7 mouse cellular contexts compared by ENCODE assay signal in the genomic region with DNA sequence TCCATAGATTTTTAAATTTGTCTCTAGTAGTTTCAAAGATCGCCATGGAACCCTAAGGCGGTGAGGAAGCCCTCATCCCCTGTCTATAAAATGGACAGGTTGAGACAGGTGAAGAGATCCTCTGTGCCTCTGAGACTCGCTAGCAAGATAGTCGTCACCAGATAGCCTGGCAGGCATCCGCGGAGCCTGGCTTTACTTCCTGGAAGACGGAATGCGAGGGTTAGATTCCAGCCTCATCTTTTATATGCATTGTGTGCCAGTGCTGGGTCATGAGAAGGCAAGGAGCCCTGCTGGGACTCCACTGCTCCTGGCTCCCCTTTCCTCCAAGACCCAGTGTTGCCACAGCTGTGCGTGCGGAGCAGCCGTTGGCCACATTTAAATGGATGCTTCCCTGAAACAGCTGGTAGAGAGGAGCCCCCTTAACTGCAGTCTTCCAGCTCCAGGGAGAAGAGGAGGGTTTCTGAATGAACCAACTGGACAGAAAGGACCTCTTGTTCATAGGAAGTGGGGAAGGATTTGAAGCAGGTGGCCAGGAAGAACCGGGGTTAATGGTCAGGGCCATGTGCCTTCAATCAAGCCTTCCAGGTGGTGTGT. TPM values are rescaled to one million over a fixed set of nuclear protein-coding genes. Genes with fewer than 3 reads are reported as not detected.
DNase-seq lines count a peak whose midpoint lies in the region; ATAC-seq and TF ChIP-seq lines count a peak whose summit lies in the region.

No protein-coding gene starts in this region.

- no peak for TF ChIP-seq EP300 in ES-Bruce4 (IDR thresholded peaks at IDR 0.05; ENCODE audit: insufficient read depth, low read depth, low read length)

- H3K9ac ChIP-seq in heart, embryonic 11.5 days (ENCODE audit: low read depth, low read length) = no peak overlapping the region
- H3K9ac ChIP-seq in ES-Bruce4 (ENCODE audit: low read depth, poor library complexity, severe bottlenecking) = peak overlapping the region; percentile 9; the same call in 1 of the 2 replicates
- 0 out of 2 replicates have a peak overlapping the region, but pooled peaks have one; percentile 18 for H3K9ac ChIP-seq in limb, embryonic 12.5 days (replicated peaks)

- H3K4me2 ChIP-seq in heart, embryonic 11.5 days = no peak overlapping the region
- H3K4me2 ChIP-seq in limb, embryonic 12.5 days = no peak overlapping the region; the same call in 1 of the 2 replicates

- intact Hi-C loops in heart, postnatal 14 days (cut with DNase I) = no loop called here

- 0 out of 2 replicates have a peak overlapping the region, but pooled peaks have one; percentile 11 for H3K27ac ChIP-seq in heart, embryonic 11.5 days (ENCODE audit: low read depth, low read length)
- H3K27ac ChIP-seq in ES-Bruce4 (ENCODE audit: insufficient read depth, low read length) = no peak overlapping the region
- peak overlapping the region; percentile 73 for H3K27ac ChIP-seq in limb, embryonic 12.5 days

- peaks cover 9% of the 10 kb centered on the region; the same call in 1 of the 2 replicates for H3K4me1 ChIP-seq in heart, embryonic 11.5 days (ENCODE audit: control insufficient read depth, insufficient read depth, low read length)
- H3K4me1 ChIP-seq in E14TG2a.4 (replicated peaks; ENCODE audit: low read depth, low read length) (peaks cover 35% of the 10 kb centered on the region), ES-Bruce4 (ENCODE audit: control insufficient read depth, insufficient read depth, low read length) (peaks cover 3% of the 10 kb centered on the region)
- peaks cover 40% of the 10 kb centered on the region for H3K4me1 ChIP-seq in limb, embryonic 12.5 days (replicated peaks)

- no peak overlapping the region for H3K4me3 ChIP-seq in heart, embryonic 11.5 days (ENCODE audit: low read depth, low read length)
- H3K4me3 ChIP-seq in E14TG2a.4 (replicated peaks; ENCODE audit: low read length) (peak overlapping the region; percentile 35; the same call in 1 of the 2 replicates), ES-Bruce4 (ENCODE audit: low read depth, low read length) (peak overlapping the region; percentile 11)
- H3K4me3 ChIP-seq in limb, embryonic 12.5 days (replicated peaks) = no peak overlapping the region

- H3K27me3 ChIP-seq in heart, embryonic 11.5 days (ENCODE audit: control insufficient read depth, insufficient read depth, low read length) = no peaks in the 10 kb centered on the region
- no peaks in the 10 kb centered on the region for H3K27me3 ChIP-seq in E14TG2a.4 (ENCODE audit: insufficient read depth, low read length)
- no peaks in the 10 kb centered on the region for H3K27me3 ChIP-seq in ES-Bruce4 (ENCODE audit: control insufficient read depth, insufficient read depth, low read length, poor library complexity, severe bottlenecking)
- H3K27me3 ChIP-seq in limb, embryonic 12.5 days = no peaks in the 10 kb centered on the region

- WGBS in heart, embryonic 11.5 days (ENCODE audit: insufficient replicate concordance) = 67% methylated on average over 12 of the region's 12 CpGs
- WGBS in limb, embryonic 12.5 days = 44% methylated on average over 12 of the region's 12 CpGs

- TF ChIP-seq POLR2A in ES-Bruce4 (IDR thresholded peaks at IDR 0.05; ENCODE audit: insufficient read depth, low read length) = no peak

- no peak for DNase-seq in heart, postnatal 14 days
- no peak for DNase-seq in left cerebral cortex, adult 9 months (ENCODE audit: low spot score in 2 of 2)
- DNase-seq in urinary bladder, adult 2 months (ENCODE audit: low spot score) = no peak

- TF ChIP-seq CTCF in E14TG2a.4 (conservative IDR thresholded peaks at IDR 0.05; ENCODE audit: low read length) (no peak), ES-Bruce4 (IDR thresholded peaks at IDR 0.05; ENCODE audit: low read depth, low read length) (no peak)

- ATAC-seq in heart, embryonic 11.5 days (replicated peaks; ENCODE audit: insufficient number of reproducible peaks, low FRiP score, low TSS enrichment) = no peak
- no peak for ATAC-seq in limb, embryonic 12.5 days (ENCODE audit: insufficient number of reproducible peaks, insufficient read depth, low FRiP score, low TSS enrichment, low read depth)

- no peaks in the 10 kb centered on the region; the same call in 1 of the 2 replicates for H3K36me3 ChIP-seq in heart, embryonic 11.5 days (ENCODE audit: control insufficient read depth, insufficient read depth, low read length)
- H3K36me3 ChIP-seq in E14TG2a.4 (ENCODE audit: insufficient read depth, low read length) (peaks cover 6% of the 10 kb centered on the region; the same call in 1 of the 2 replicates), ES-Bruce4 (ENCODE audit: control insufficient read depth, insufficient read depth, low read length, poor library complexity, severe bottlenecking) (no peaks in the 10 kb centered on the region)
- peaks cover 22% of the 10 kb centered on the region for H3K36me3 ChIP-seq in limb, embryonic 12.5 days

- no peaks in the 10 kb centered on the region for H3K9me3 ChIP-seq in heart, embryonic 11.5 days (replicated peaks; ENCODE audit: control insufficient read depth, low read length)
- H3K9me3 ChIP-seq in E14TG2a.4 (ENCODE audit: low read length) = no peaks in the 10 kb centered on the region
- no peaks in the 10 kb centered on the region for H3K9me3 ChIP-seq in ES-Bruce4 (replicated peaks; ENCODE audit: control insufficient read depth, insufficient read depth, low read length, poor library complexity, severe bottlenecking)
- H3K9me3 ChIP-seq in limb, embryonic 12.5 days = no peaks in the 10 kb centered on the region

RNA-seq across cellular contexts. Expression of a gene that starts 31.3 kb away (rescaled TPM):
- polyA plus RNA-seq in heart, embryonic 11.5 days (2014; fragmentation: Nextera tagmentation; extraction: Ambion mirVana) = 25.3 and 31.0 TPM in 2 replicates
- 10 to 100 TPM; 46.4 to 47.6 TPM for total RNA-seq in heart, postnatal 14 days (2021)
- 33.2 and 34.1 TPM in 2 replicates for polyA plus RNA-seq in ES-Bruce4 (2011; ENCODE audit: insufficient read depth, insufficient read length, low read depth, missing spikeins)
- 20.9 and 21.7 TPM in 2 replicates for polyA plus RNA-seq in limb, embryonic 12.5 days (2016; fragmentation: Nextera tagmentation; extraction: Ambion mirVana)
- 68.9 and 70.1 TPM in 2 replicates for polyA plus RNA-seq in urinary bladder, adult 2 months (2012; rRNA removed)

RNA-seq across cellular contexts. Expression of a gene that starts 49.8 kb away (rescaled TPM):
- 13.9 and 16.2 TPM in 2 replicates for polyA plus RNA-seq in heart, embryonic 11.5 days (2014; fragmentation: Nextera tagmentation; extraction: Ambion mirVana)
- 100 to 1,000 TPM; 164 to 166 TPM for total RNA-seq in heart, postnatal 14 days (2021)
- polyA plus RNA-seq in ES-Bruce4 (2011; ENCODE audit: insufficient read depth, insufficient read length, low read depth, missing spikeins) = 5.2 and 7.8 TPM in 2 replicates
- polyA plus RNA-seq in limb, embryonic 12.5 days (2016; fragmentation: Nextera tagmentation; extraction: Ambion mirVana) = 10.8 and 12.4 TPM in 2 replicates
- polyA plus RNA-seq in urinary bladder, adult 2 months (2012; rRNA removed) = 19.6 and 22.7 TPM in 2 replicates

RNA-seq across cellular contexts. Expression of a gene that starts 49.9 kb away (rescaled TPM):
- 10.5 and 12.1 TPM in 2 replicates for polyA plus RNA-seq in heart, embryonic 11.5 days (2014; fragmentation: Nextera tagmentation; extraction: Ambion mirVana)
- total RNA-seq in heart, postnatal 14 days (2021) = 10 to 100 TPM; 16.7 to 19.2 TPM
- 6.3 and 8.3 TPM in 2 replicates for polyA plus RNA-seq in ES-Bruce4 (2011; ENCODE audit: insufficient read depth, insufficient read length, low read depth, missing spikeins)
- 14.8 and 15.2 TPM in 2 replicates for polyA plus RNA-seq in limb, embryonic 12.5 days (2016; fragmentation: Nextera tagmentation; extraction: Ambion mirVana)
- polyA plus RNA-seq in urinary bladder, adult 2 months (2012; rRNA removed) = 18.4 and 19.1 TPM in 2 replicates

Comparison
In these comparisons a context has a peak if more than half of its experiments do, and no peak if none do; other contexts are left out.
1. H3K4me3 ChIP-seq: peak in E14TG2a.4 (single experiment) and ES-Bruce4 (single experiment); none in heart, embryonic 11.5 days (single experiment) and limb, embryonic 12.5 days (single experiment).